Mouse (Mus musculus): Measurements from ENCODE around the gene 1520401A03Rik.

GRCm38 (mm10) chr17:23747471-23747870, 24.9 kb upstream of the 1520401A03Rik start:
- TF ChIP-seq TAL1 (IDR thresholded peaks at IDR 0.05; ENCODE audit: low read length) (no peak), GATA1 (IDR thresholded peaks at IDR 0.05; ENCODE audit: low read length) (no peak)
